Comparison of ENCODE assay signal across 8 mouse cellular contexts in genomic region chr19:50184901-50185623, GRCm38 (mm10).
DNase-seq lines count a peak whose midpoint lies in the region; ATAC-seq and TF ChIP-seq lines count a peak whose summit lies in the region.

No protein-coding gene starts in this region.

- peak; percentile 75 for TF ChIP-seq RAD21 in MEL (IDR thresholded peaks at IDR 0.05; ENCODE audit: low read depth, low read length)

- H3K79me2 ChIP-seq in MEL (ENCODE audit: control insufficient read depth, insufficient read depth, low read length, poor library complexity), result no peaks in the 10 kb centered on the region

- WGBS in heart, embryonic 12.5 days, result 47% methylated on average over 21 of the region's 21 CpGs

- H3K9ac ChIP-seq in MEL (ENCODE audit: control insufficient read depth, low read depth, low read length, poor library complexity, severe bottlenecking), result no peak overlapping the region
- no peak overlapping the region for H3K9ac ChIP-seq in heart, embryonic 12.5 days

- DNase-seq in gastrocnemius, postnatal 10 days, result peak; percentile 32
- no peak for DNase-seq in gastrocnemius, adult 8-10 months (ENCODE audit: low spot score in 2 of 2)
- DNase-seq in MEL (ENCODE audit: low read depth, low spot score), result peak; percentile 60
- DNase-seq in cerebellum, postnatal 4 days (ENCODE audit: low spot score in 2 of 2), result peak; percentile 44 to 66
- peak; percentile 72 to 81 for DNase-seq in layer of hippocampus, postnatal 10 days (ENCODE audit: low spot score in 2 of 2)
- DNase-seq in mesoderm, embryonic 11.5 days (ENCODE audit: low read depth, low spot score), result peak; percentile 80
- peak; percentile 69 for DNase-seq in testis, postnatal 10 days (ENCODE audit: low spot score)

- H3K27ac ChIP-seq in MEL (ENCODE audit: control insufficient read depth, low read depth, low read length), result no peak overlapping the region
- no peak overlapping the region for H3K27ac ChIP-seq in heart, embryonic 12.5 days (ENCODE audit: poor library complexity, severe bottlenecking)

- no peak for TF ChIP-seq POLR2A in MEL (IDR thresholded peaks at IDR 0.05; ENCODE audit: control insufficient read depth in 1 of 2, insufficient read depth in 1 of 2, low read depth in 1 of 2, low read length in 2 of 2, poor library complexity in 1 of 2)

- no peaks in the 10 kb centered on the region for H3K9me3 ChIP-seq in MEL (replicated peaks; ENCODE audit: insufficient read depth, low read length)
- H3K9me3 ChIP-seq in heart, embryonic 12.5 days (replicated peaks), result no peaks in the 10 kb centered on the region

- H3K4me1 ChIP-seq in MEL (ENCODE audit: control insufficient read depth in 1 of 2, insufficient read depth in 2 of 2, low read length in 2 of 2), result no peaks in the 10 kb centered on the region
- peaks cover 4% of the 10 kb centered on the region for H3K4me1 ChIP-seq in heart, embryonic 12.5 days (replicated peaks)

- H3K27me3 ChIP-seq in MEL (ENCODE audit: control insufficient read depth in 1 of 2, insufficient read depth in 2 of 2, low read length in 2 of 2), result no peaks in the 10 kb centered on the region
- H3K27me3 ChIP-seq in heart, embryonic 12.5 days (replicated peaks), result peaks cover 7% of the 10 kb centered on the region; the same call in 1 of the 2 replicates

- TF ChIP-seq EP300 in MEL (IDR thresholded peaks at IDR 0.05; ENCODE audit: low read depth in 1 of 2, low read length in 2 of 2), result no peak

- TF ChIP-seq CTCF in MEL (IDR thresholded peaks at IDR 0.05 in 2 of 3, conservative IDR thresholded peaks at IDR 0.05 in 1 of 3; ENCODE audit: control insufficient read depth in 1 of 3, insufficient read depth in 1 of 3, low read depth in 2 of 3, low read length in 3 of 3, poor library complexity in 1 of 3, severe bottlenecking in 1 of 3), result peak; percentile 44 to 76 (median 67)

- no peak overlapping the region for H3K4me3 ChIP-seq in MEL (ENCODE audit: control insufficient read depth in 1 of 2, insufficient read depth in 1 of 2, low read depth in 2 of 2, low read length in 2 of 2)
- no peak overlapping the region for H3K4me3 ChIP-seq in heart, embryonic 12.5 days

- 0 out of 2 replicates have a peak overlapping the region, but pooled peaks have one; percentile 22 for H3K4me2 ChIP-seq in heart, embryonic 12.5 days

- ATAC-seq in heart, embryonic 12.5 days (ENCODE audit: insufficient number of reproducible peaks, low FRiP score), result no peak

- H3K36me3 ChIP-seq in MEL (ENCODE audit: control insufficient read depth in 1 of 2, insufficient read depth in 2 of 2, low read length in 2 of 2), result no peaks in the 10 kb centered on the region
- H3K36me3 ChIP-seq in heart, embryonic 12.5 days, result no peaks in the 10 kb centered on the region

TF ChIP-seq in MEL, 35 proteins besides CTCF, POLR2A, EP300 and RAD21:
- TF ChIP-seq SMC3 (IDR thresholded peaks at IDR 0.05; ENCODE audit: low read depth, low read length) (peak; percentile 78), JUND (IDR thresholded peaks at IDR 0.05; ENCODE audit: low read depth, low read length) (no peak), ZC3H11A (IDR thresholded peaks at IDR 0.05; ENCODE audit: low read depth, low read length) (peak; percentile 50)
TF ChIP-seq in MEL: peak in this region for 2.

Comparison
In these comparisons a context has a peak if more than half of its experiments do, and no peak if none do; other contexts are left out.
1. DNase-seq: peak in gastrocnemius, postnatal 10 days (single experiment), MEL (single experiment), cerebellum, postnatal 4 days (2 of 2), layer of hippocampus, postnatal 10 days (2 of 2), mesoderm, embryonic 11.5 days (single experiment) and testis, postnatal 10 days (single experiment); none in gastrocnemius, adult 8-10 months (0 of 2).